Mouse (Mus musculus): ENCODE measurements at regions not wholly inside any gene's neighbourhood (a gene's known extent, or its start where the extent isn't known, plus 50 kb on each side); places are given as distances from the start of the nearest gene placed in this dataset.

DNA sequence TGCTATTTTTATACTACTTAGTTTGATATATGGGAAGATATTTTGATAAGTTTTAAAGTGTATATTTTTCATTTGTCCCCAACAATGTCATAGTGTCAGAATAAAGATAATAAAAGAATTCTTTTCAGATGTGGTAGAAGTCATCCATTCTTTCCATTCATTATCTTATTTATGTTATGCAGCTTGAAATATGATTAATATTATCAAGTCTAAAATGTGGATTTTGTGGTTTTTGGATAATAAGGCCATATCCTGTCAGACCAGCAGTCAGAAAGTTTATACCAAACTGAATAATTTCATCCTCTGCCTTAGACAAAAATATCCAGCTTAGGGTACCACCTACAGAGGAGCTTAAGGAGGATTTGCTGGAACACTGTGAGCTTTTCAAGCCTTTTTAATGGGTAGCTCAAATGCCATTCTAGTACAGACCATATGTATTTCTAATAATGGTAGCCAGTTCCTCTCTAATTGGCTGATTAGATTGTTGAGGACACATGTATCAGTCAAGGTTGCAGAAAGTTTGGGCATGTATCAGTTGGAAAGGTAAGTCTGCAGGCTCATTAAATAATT lies 609.7 kb downstream of the Pla2g4a start:
- TF ChIP-seq NANOG (IDR thresholded peaks at IDR 0.05; ENCODE audit: borderline replicate concordance, low read length): no peak
- no peak for TF ChIP-seq CTCF (conservative IDR thresholded peaks at IDR 0.05; ENCODE audit: low read length)

All from E14TG2a.4 (cell line).